In genomic region chr13:40280616-40281015, GRCm38 (mm10) we compare ENCODE assay signal across 22 mouse cellular contexts.
"Had no signal": no experiment of that assay in that cellular context is flagged by ENCODE, and none has a peak within 500 bp of the region (broad histone marks: within the 10 kb centered on the region; RNA-seq: fewer than 3 reads in every experiment).

No protein-coding gene starts in this region.

- DNase-seq: kidney, adult 11 months; kidney, adult 8-10 months; kidney, postnatal 10 days; layer of hippocampus, postnatal 36 days; left cerebral cortex, postnatal 4 days; liver, postnatal 0 days; lung, embryonic 14.5 days; lung, postnatal 36 days; thymus, adult 18-20 months; thymus, postnatal 36 days had no signal

- ATAC-seq: liver, postnatal 0 days; lung, postnatal 0 days; midbrain, embryonic 16.5 days had no signal

- H3K4me2 ChIP-seq: kidney, embryonic 15.5 days; limb, embryonic 12.5 days; limb, embryonic 15.5 days; liver, embryonic 11.5 days; lung, embryonic 14.5 days; neural tube, embryonic 12.5 days; neural tube, embryonic 15.5 days had no signal

- H3K27me3 ChIP-seq: kidney, embryonic 15.5 days; megakaryocyte, embryonic 14.5 days; neural tube, embryonic 12.5 days; neural tube, embryonic 15.5 days had no signal

- H3K4me3 ChIP-seq: kidney, embryonic 15.5 days; left cerebral cortex, adult 2 months; limb, embryonic 12.5 days; limb, embryonic 15.5 days; megakaryocyte, embryonic 14.5 days; midbrain, embryonic 10.5 days; neural tube, embryonic 12.5 days; neural tube, embryonic 15.5 days had no signal

- H3K27ac ChIP-seq: kidney, embryonic 15.5 days; left cerebral cortex, adult 2 months; limb, embryonic 12.5 days; limb, embryonic 15.5 days; liver, embryonic 14.5 days; midbrain, embryonic 10.5 days; neural tube, embryonic 12.5 days; neural tube, embryonic 15.5 days had no signal

- H3K4me1 ChIP-seq: limb, embryonic 12.5 days; limb, embryonic 15.5 days; megakaryocyte, embryonic 14.5 days; midbrain, embryonic 10.5 days; neural tube, embryonic 12.5 days; neural tube, embryonic 15.5 days had no signal

- H3K36me3 ChIP-seq: kidney, embryonic 15.5 days; limb, embryonic 12.5 days; limb, embryonic 15.5 days; midbrain, embryonic 10.5 days; neural tube, embryonic 12.5 days; neural tube, embryonic 15.5 days had no signal

- H3K9ac ChIP-seq: kidney, embryonic 15.5 days; limb, embryonic 12.5 days; limb, embryonic 15.5 days; liver, embryonic 14.5 days; liver, postnatal 0 days; lung, embryonic 14.5 days; neural tube, embryonic 12.5 days; neural tube, embryonic 15.5 days had no signal

- H3K9me3 ChIP-seq: kidney, embryonic 15.5 days; limb, embryonic 15.5 days; midbrain, embryonic 10.5 days; neural tube, embryonic 12.5 days; neural tube, embryonic 15.5 days had no signal
